Mouse (Mus musculus) embryonic fibroblast, embryonic 13.5 days (primary cell): ENCODE data around the gene Sept12.

Experiments
- CTCF ChIP-seq: IDR thresholded peaks from 2 replicates; pipeline ENCODE4 v1.5.1; 2011; ENCODE audit warnings: mild to moderate bottlenecking, control low read depth, low read length, moderate library complexity, borderline replicate concordance; ENCODE audit not compliant: insufficient read depth
- POLR2A ChIP-seq: IDR thresholded peaks from 2 replicates; pipeline ENCODE4 v1.6.1; 2011; ENCODE audit warnings: low read depth, mild to moderate bottlenecking, control low read depth, low read length, moderate library complexity

- TF ChIP-seq CTCF (no peak), POLR2A (no peak)
These were observed 37.9 kb upstream of the Sept12 start for GRCm38 (mm10) chr16:5035591-5035990.
